Mouse (Mus musculus): ENCODE results near the gene Upk1b.

GRCm38 (mm10) chr16:38724974-38725373 lies 75.2 kb downstream of the Upk1b start:
- no peak for TF ChIP-seq CTCF (IDR thresholded peaks at IDR 0.05; ENCODE audit: low read depth)
- no peak for TF ChIP-seq EP300 (IDR thresholded peaks at IDR 0.05; ENCODE audit: low read depth)

All from liver, postnatal 0 days (tissue).